Mouse (Mus musculus) E14TG2a.4 (cell line): Measurements from ENCODE around the gene Cdyl.

ENCODE experiments used
- H3K27me3 ChIP-seq: 2 replicates; pipeline ENCODE4 v1.6.1; 2014; ENCODE audit warnings: low read length, control low read depth; ENCODE audit not compliant: insufficient read depth
- H3K36me3 ChIP-seq: 2 replicates; pipeline ENCODE4 v1.6.1; 2014; ENCODE audit warnings: low read length, control low read depth; ENCODE audit not compliant: insufficient read depth
- H3K4me1 ChIP-seq: replicated peaks from 2 replicates; pipeline ENCODE4 v1.6.1; 2014; ENCODE audit warnings: low read depth, low read length, control low read depth
- H3K4me3 ChIP-seq: replicated peaks from 2 replicates; pipeline ENCODE4 v1.5.1; 2014; ENCODE audit warnings: mild to moderate bottlenecking, low read length
- H3K9me3 ChIP-seq: 2 replicates; pipeline ENCODE4 v1.6.1; 2014; ENCODE audit warnings: low read length, control low read depth
- CTCF ChIP-seq: conservative IDR thresholded peaks from 2 replicates; pipeline ENCODE4 v1.5.1; 2014; ENCODE audit warnings: low read length
- NANOG ChIP-seq: IDR thresholded peaks from 2 replicates; pipeline ENCODE4 v1.6.1; 2014; ENCODE audit warnings: borderline replicate concordance, low read length, mixed read lengths
- POU5F1 ChIP-seq: IDR thresholded peaks from 2 replicates; pipeline ENCODE4 v1.6.1; 2014; ENCODE audit warnings: low read length, borderline replicate concordance

The Cdyl gene

GRCm38 (mm10) chr13:35905378-35905777, 245.7 kb downstream of the Cdyl start:
- H3K36me3 ChIP-seq: peaks cover 43% of the 10 kb centered on the region
- peak overlapping the region; percentile 88 for H3K4me3 ChIP-seq
- no peaks in the 10 kb centered on the region for H3K9me3 ChIP-seq
- no peaks in the 10 kb centered on the region; the same call in 1 of the 2 replicates for H3K27me3 ChIP-seq
- H3K4me1 ChIP-seq: peaks cover 13% of the 10 kb centered on the region
- TF ChIP-seq NANOG (no peak), CTCF (no peak), POU5F1 (no peak)

GRCm38 (mm10) chr13:35905879-35906481, 246.3 kb downstream of the Cdyl start, which contains the start of gene Rpp40:
Rpp40 (minus strand) TSS chr13:35906359.
- Histone ChIP-seq H3K36me3 (peaks cover 37% of the 10 kb centered on the region), H3K4me1 (peaks cover 13% of the 10 kb centered on the region), H3K27me3 (no peaks in the 10 kb centered on the region; the same call in 1 of the 2 replicates), H3K9me3 (no peaks in the 10 kb centered on the region), H3K4me3 (peak within 1 kb of the TSS; percentile 88)
- TF ChIP-seq NANOG (no peak), POU5F1 (no peak), CTCF (no peak)

- H3K4me1 ChIP-seq: 0 out of 2 replicates have a peak, but pooled peaks cover 1% of the 10 kb centered on the region
- no peaks in the 10 kb centered on the region; the same call in 1 of the 2 replicates for H3K27me3 ChIP-seq
- H3K9me3 ChIP-seq: 0 out of 2 replicates have a peak, but pooled peaks cover 5% of the 10 kb centered on the region
- H3K36me3 ChIP-seq: no peaks in the 10 kb centered on the region
- TF ChIP-seq NANOG (no peak), POU5F1 (no peak), CTCF (no peak)
- no peak overlapping the region for H3K4me3 ChIP-seq
Observed at GRCm38 (mm10) chr13:35911476-35911875, 251.8 kb downstream of the Cdyl start.
